Comparison of ENCODE assay signal across 20 mouse cellular contexts in genomic region chr16:10626116-10626515, GRCm38 (mm10).
DNase-seq lines count a peak whose midpoint lies in the region; ATAC-seq lines count a peak whose summit lies in the region.
"Had no signal": no experiment of that assay in that cellular context is flagged by ENCODE, and none has a peak within 500 bp of the region (broad histone marks: within the 10 kb centered on the region; RNA-seq: fewer than 3 reads in every experiment).

No protein-coding gene starts in this region.

- WGBS in heart, embryonic 11.5 days (ENCODE audit: insufficient replicate concordance), result 89% methylated on average over 1 of the region's 1 CpGs

- peak; percentile 33 for DNase-seq in cerebellum, adult 11 months
- peak; percentile 51 for DNase-seq in brain, adult 2 months (ENCODE audit: low read depth, low spot score)
- DNase-seq in cerebellum, adult 9-10 months, result peak; percentile 50
- peak; percentile 55 to 69 for DNase-seq in cerebellum, postnatal 25 days
- DNase-seq in spleen, adult 18-20 months, result no peak
- DNase-seq: adrenal gland, adult 8-10 months; B cell, adult 2 months; gastrocnemius, postnatal 10 days; heart, postnatal 4 days; kidney, adult 11 months had no signal

- no peaks in the 10 kb centered on the region for H3K9me3 ChIP-seq in heart, embryonic 11.5 days (replicated peaks; ENCODE audit: control insufficient read depth, low read length)
- H3K9me3 ChIP-seq: embryonic facial prominence, embryonic 13.5 days; forebrain, embryonic 12.5 days; G1E; heart, embryonic 13.5 days; hindbrain, embryonic 13.5 days had no signal

- no peak overlapping the region for H3K9ac ChIP-seq in heart, embryonic 11.5 days (ENCODE audit: low read depth, low read length)
- H3K9ac ChIP-seq: embryonic facial prominence, embryonic 13.5 days; forebrain, embryonic 12.5 days; heart, embryonic 13.5 days; hindbrain, embryonic 13.5 days had no signal

- no peak overlapping the region for H3K27ac ChIP-seq in heart, embryonic 11.5 days (ENCODE audit: low read depth, low read length)
- H3K27ac ChIP-seq: embryonic facial prominence, embryonic 13.5 days; forebrain, embryonic 12.5 days; heart, embryonic 13.5 days; hindbrain, embryonic 13.5 days; hindbrain, postnatal 0 days had no signal

- H3K4me2 ChIP-seq in heart, embryonic 11.5 days, result no peak overlapping the region
- H3K4me2 ChIP-seq: embryonic facial prominence, embryonic 13.5 days; forebrain, embryonic 12.5 days; heart, embryonic 13.5 days; hindbrain, embryonic 13.5 days had no signal

- ATAC-seq in cerebellum, adult (ENCODE audit: insufficient number of reproducible peaks, low FRiP score, low TSS enrichment), result no peak
- ATAC-seq in heart, embryonic 11.5 days (replicated peaks; ENCODE audit: insufficient number of reproducible peaks, low FRiP score, low TSS enrichment), result no peak
- ATAC-seq: CD4-positive, CD25-positive, alpha-beta regulatory T cell, adult 4 months; forebrain, embryonic 16.5 days; hindbrain, postnatal 0 days had no signal

- H3K36me3 ChIP-seq in heart, embryonic 11.5 days (ENCODE audit: control insufficient read depth, insufficient read depth, low read length), result no peaks in the 10 kb centered on the region; the same call in 1 of the 2 replicates

- H3K4me1 ChIP-seq in heart, embryonic 11.5 days (ENCODE audit: control insufficient read depth, insufficient read depth, low read length), result peaks cover 14% of the 10 kb centered on the region
- H3K4me1 ChIP-seq: forebrain, embryonic 12.5 days; hindbrain, embryonic 13.5 days had no signal

- no peak overlapping the region for H3K4me3 ChIP-seq in heart, embryonic 11.5 days (ENCODE audit: low read depth, low read length)
- H3K4me3 ChIP-seq: embryonic facial prominence, embryonic 13.5 days; forebrain, embryonic 12.5 days; heart, embryonic 13.5 days; hindbrain, embryonic 13.5 days had no signal

- no peaks in the 10 kb centered on the region for H3K27me3 ChIP-seq in heart, embryonic 11.5 days (ENCODE audit: control insufficient read depth, insufficient read depth, low read length)
- H3K27me3 ChIP-seq: embryonic facial prominence, embryonic 13.5 days; forebrain, embryonic 12.5 days; heart, embryonic 13.5 days; hindbrain, embryonic 13.5 days had no signal

Comparison
In these comparisons a context has a peak if more than half of its experiments do, and no peak if none do; other contexts are left out.
1. DNase-seq: peak in cerebellum, adult 11 months (single experiment), brain, adult 2 months (single experiment), cerebellum, adult 9-10 months (single experiment) and cerebellum, postnatal 25 days (2 of 2); none in spleen, adult 18-20 months (0 of 2).